Mouse (Mus musculus) midbrain, embryonic 15.5 days (tissue): ENCODE data around the gene Zbed5. TPM values are rescaled to one million over a fixed set of nuclear protein-coding genes. Genes with fewer than 3 reads are reported as not detected.

Experiments
- ATAC-seq: fragments of 200-750 bp; cut with Nextera tagmentation; replicated peaks from 2 replicates; pipeline ENCODE4 v1.8.0; 2017; ENCODE audit warnings: moderate TSS enrichment
- H3K27ac ChIP-seq: fragments of 300-500 bp; sonication (generic); 2 replicates; pipeline ENCODE4 v1.5.1; 2015; ENCODE audit warnings: mild to moderate bottlenecking, inconsistent platforms
- H3K27me3 ChIP-seq: fragments of 300-500 bp; sonication (generic); replicated peaks from 2 replicates; pipeline ENCODE4 v1.6.1; 2015; ENCODE audit warnings: inconsistent platforms
- H3K36me3 ChIP-seq: fragments of 300-500 bp; sonication (generic); replicated peaks from 2 replicates; pipeline ENCODE4 v1.6.1; 2015; ENCODE audit warnings: inconsistent platforms
- H3K4me1 ChIP-seq: fragments of 300-500 bp; sonication (generic); 2 replicates; pipeline ENCODE4 v1.6.1; 2015; ENCODE audit warnings: inconsistent platforms
- H3K4me2 ChIP-seq: fragments of 300-500 bp; sonication (generic); 2 replicates; pipeline ENCODE4 v1.6.1; 2015; ENCODE audit warnings: inconsistent platforms, mild to moderate bottlenecking, moderate library complexity
- H3K4me3 ChIP-seq: fragments of 300-500 bp; sonication (generic); 2 replicates; pipeline ENCODE4 v1.5.1; 2015; ENCODE audit warnings: mild to moderate bottlenecking, inconsistent platforms
- H3K9ac ChIP-seq: fragments of 300-500 bp; sonication (generic); 2 replicates; pipeline ENCODE4 v1.6.1; 2015; ENCODE audit warnings: mild to moderate bottlenecking, inconsistent platforms
- H3K9me3 ChIP-seq: fragments of 300-500 bp; sonication (generic); 2 replicates; pipeline ENCODE4 v1.6.1; 2016; ENCODE audit warnings: inconsistent platforms
- WGBS: fragments of 180-500 bp; shearing (Covaris S2); methylation state at CpG from one replicate; pipeline ENCODE4 v1.1.7; 2015; ENCODE audit warnings: mixed read lengths; 5-methylcytosine and 5-hydroxymethylcytosine counted together
- polyA plus RNA-seq: library from polyadenylated mRNA; unstranded; fragments of >200 nt; fragmentation: Nextera tagmentation; extraction: Ambion mirVana; gene quantifications from 2 replicates; pipeline ENCODE4 v1.2.1, GENCODE M21; 2015

Gene Zbed5
- polyA plus RNA-seq, result 16.6 and 17.3 TPM in 2 replicates

GRCm38 (mm10) chr5:129895198-129896088 lies at the start of gene Zbed5:
Zbed5 (plus strand) TSS chr5:129895723.
- H3K4me1 ChIP-seq, result peaks cover 12% of the 10 kb centered on the region
- peak; percentile 99 for ATAC-seq
- H3K9ac ChIP-seq, result peak within 1 kb of the TSS; percentile 63
- H3K27ac ChIP-seq, result peak within 1 kb of the TSS; percentile 69
- H3K36me3 ChIP-seq, result no peaks in the 10 kb centered on the region
- no peaks in the 10 kb centered on the region for H3K9me3 ChIP-seq
- 2% methylated on average over 44 of the region's 44 CpGs for WGBS
- no peaks in the 10 kb centered on the region for H3K27me3 ChIP-seq
- peak within 1 kb of the TSS; percentile 84 for H3K4me2 ChIP-seq
- peak within 1 kb of the TSS; percentile 88 for H3K4me3 ChIP-seq

DNA sequence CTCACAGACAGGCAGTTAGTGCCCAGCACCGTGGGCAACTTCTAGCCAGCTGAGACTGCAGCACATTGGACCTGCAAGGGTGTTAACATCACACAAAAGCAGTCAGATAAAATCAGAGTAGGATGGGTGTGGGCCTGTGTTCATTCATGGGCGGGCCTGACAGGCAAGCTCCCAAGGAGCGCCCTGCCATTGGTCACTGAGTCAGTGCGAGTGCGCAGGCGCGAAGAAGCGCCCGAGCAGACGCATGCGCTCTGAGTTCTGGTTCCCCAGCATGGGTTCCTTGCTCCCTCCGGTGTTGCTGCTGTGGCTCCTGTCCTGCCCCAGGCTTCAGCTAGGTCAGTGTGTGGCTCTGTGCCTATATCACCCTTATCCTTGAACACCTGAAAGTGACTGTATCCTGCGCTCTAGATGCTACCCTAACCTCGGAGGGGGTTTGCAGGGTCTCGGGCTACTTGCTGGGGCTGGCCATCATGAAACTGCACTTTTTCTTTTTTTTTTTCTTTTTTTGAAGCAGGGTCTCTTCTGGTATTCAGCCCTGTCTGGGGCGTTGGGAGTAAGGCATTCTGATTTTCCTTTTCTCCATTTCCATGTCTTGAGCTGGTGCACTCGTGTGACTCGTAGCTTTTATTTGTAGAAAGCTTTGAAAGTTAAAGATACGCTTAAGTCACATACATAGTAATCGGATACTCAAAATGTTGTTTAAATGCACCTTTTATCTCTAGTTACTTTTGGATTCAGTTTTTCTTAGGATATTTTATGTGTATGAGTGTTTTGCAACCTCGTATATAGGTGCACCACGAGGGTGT lies 48.6 kb upstream of the Zbed5 start, which contains the start of gene Sumf2:
Gene Sumf2 (plus strand): TSS at position 235 of the 806 bp plus-strand sequence.
- 13% methylated on average over 22 of the region's 22 CpGs for WGBS
- H3K36me3 ChIP-seq, result peaks cover 22% of the 10 kb centered on the region
- H3K9me3 ChIP-seq, result no peaks in the 10 kb centered on the region
- H3K9ac ChIP-seq, result peak within 1 kb of the TSS; percentile 86
- H3K27me3 ChIP-seq, result no peaks in the 10 kb centered on the region
- peak; percentile 99 for ATAC-seq
- H3K27ac ChIP-seq, result peak within 1 kb of the TSS; percentile 76
- H3K4me2 ChIP-seq, result peak within 1 kb of the TSS; percentile 58
- peaks cover 14% of the 10 kb centered on the region for H3K4me1 ChIP-seq
- H3K4me3 ChIP-seq, result peak within 1 kb of the TSS; percentile 81

GRCm38 (mm10) chr5:129847558-129847820 lies 48.0 kb upstream of the Zbed5 start:
- H3K9me3 ChIP-seq, result no peaks in the 10 kb centered on the region
- peak overlapping the region; percentile 81 for H3K4me3 ChIP-seq
- 64% methylated on average over 8 of the region's 8 CpGs for WGBS
- peak overlapping the region; percentile 58 for H3K4me2 ChIP-seq
- peak overlapping the region; percentile 86; the same call in 1 of the 2 replicates for H3K9ac ChIP-seq
- ATAC-seq, result no peak
- H3K4me1 ChIP-seq, result peaks cover 14% of the 10 kb centered on the region
- H3K27ac ChIP-seq, result no peak overlapping the region
- no peaks in the 10 kb centered on the region for H3K27me3 ChIP-seq
- peaks cover 22% of the 10 kb centered on the region for H3K36me3 ChIP-seq

- ATAC-seq, result no peak
- H3K4me2 ChIP-seq, result no peak overlapping the region
- no peak overlapping the region for H3K27ac ChIP-seq
- H3K4me1 ChIP-seq, result no peaks in the 10 kb centered on the region
- H3K4me3 ChIP-seq, result no peak overlapping the region
- H3K36me3 ChIP-seq, result peaks cover 23% of the 10 kb centered on the region
- H3K9ac ChIP-seq, result no peak overlapping the region
- no peaks in the 10 kb centered on the region for H3K27me3 ChIP-seq
- WGBS, result 52% methylated on average over 5 of the region's 5 CpGs
- H3K9me3 ChIP-seq, result no peaks in the 10 kb centered on the region
Observed at GRCm38 (mm10) chr5:129855163-129855562, 40.4 kb upstream of the Zbed5 start.

DNA sequence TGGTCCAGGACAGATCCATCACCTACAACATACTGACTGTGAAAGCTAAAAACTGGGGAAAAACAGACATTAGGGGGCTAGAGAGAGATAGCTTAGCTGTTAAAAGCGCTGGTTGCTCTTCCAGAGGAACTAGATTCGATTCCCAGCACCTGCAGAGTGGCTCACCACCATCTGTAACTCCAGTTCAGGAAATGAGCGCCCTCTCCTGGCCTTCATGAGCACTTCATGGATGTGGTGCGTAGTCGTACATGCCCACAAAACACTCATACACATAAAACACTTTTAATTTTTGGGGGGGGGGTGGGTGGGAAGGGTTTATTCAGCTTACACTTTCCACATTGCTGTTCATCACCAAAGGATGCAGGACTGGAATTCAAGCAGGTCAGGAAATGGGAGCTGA lies 39.1 kb upstream of the Zbed5 start:
- peaks cover 23% of the 10 kb centered on the region for H3K36me3 ChIP-seq
- 84% methylated on average over 5 of the region's 5 CpGs for WGBS
- H3K4me1 ChIP-seq, result no peaks in the 10 kb centered on the region
- H3K4me2 ChIP-seq, result no peak overlapping the region
- H3K27me3 ChIP-seq, result no peaks in the 10 kb centered on the region
- H3K4me3 ChIP-seq, result no peak overlapping the region
- no peak for ATAC-seq
- H3K9ac ChIP-seq, result no peak overlapping the region
- no peak overlapping the region for H3K27ac ChIP-seq
- H3K9me3 ChIP-seq, result no peaks in the 10 kb centered on the region

DNA sequence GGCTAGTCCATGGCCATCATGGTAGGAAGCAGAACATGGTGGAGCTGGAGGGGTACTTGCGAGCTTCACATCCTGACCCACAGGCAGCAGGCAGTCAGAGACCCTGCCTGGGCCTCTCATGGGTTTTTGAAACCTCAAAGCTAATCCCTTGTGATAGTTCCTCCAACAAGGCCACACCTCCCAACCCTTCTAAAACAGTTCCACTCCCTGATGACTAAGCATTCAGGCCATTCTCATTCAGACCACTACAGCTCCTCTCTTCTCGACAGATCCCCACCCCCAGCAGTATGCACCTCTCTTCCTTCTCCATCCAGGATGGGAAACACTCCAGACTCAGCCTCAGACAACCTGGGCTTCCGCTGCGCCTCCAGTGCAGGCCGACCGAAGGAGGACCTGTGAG lies 33.2 kb upstream of the Zbed5 start:
- Histone ChIP-seq H3K27ac (no peak overlapping the region), H3K9ac (no peak overlapping the region), H3K4me1 (no peaks in the 10 kb centered on the region), H3K27me3 (no peaks in the 10 kb centered on the region), H3K36me3 (peaks cover 14% of the 10 kb centered on the region), H3K4me3 (no peak overlapping the region), H3K4me2 (no peak overlapping the region), H3K9me3 (no peaks in the 10 kb centered on the region)
- WGBS, result 97% methylated on average over 6 of the region's 6 CpGs
- ATAC-seq, result no peak

DNA sequence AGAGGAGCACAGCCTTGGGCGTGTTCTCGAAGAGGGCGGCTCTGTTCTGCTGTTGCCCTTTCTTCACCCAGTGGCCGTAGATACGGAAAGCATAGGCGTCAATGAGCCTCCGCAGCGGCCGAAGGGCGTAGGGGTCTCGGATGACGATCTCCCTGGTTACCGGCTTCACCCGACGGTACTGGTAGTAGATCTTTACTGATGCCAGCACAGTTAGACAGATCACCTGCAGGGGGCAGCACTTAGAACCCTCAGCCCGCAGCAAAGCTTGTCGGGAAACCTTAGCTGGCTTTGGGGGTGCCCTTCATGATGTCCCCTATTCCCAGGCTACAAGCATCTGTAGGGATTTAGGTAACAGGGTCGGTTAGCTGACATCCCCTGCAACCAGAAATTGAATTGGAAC lies 31.1 kb upstream of the Zbed5 start:
- no peak overlapping the region for H3K9ac ChIP-seq
- no peak overlapping the region for H3K27ac ChIP-seq
- no peaks in the 10 kb centered on the region for H3K4me1 ChIP-seq
- WGBS, result 14% methylated on average over 18 of the region's 18 CpGs
- H3K36me3 ChIP-seq, result peaks cover 10% of the 10 kb centered on the region; the same call in 1 of the 2 replicates
- no peak overlapping the region for H3K4me3 ChIP-seq
- no peak for ATAC-seq
- H3K4me2 ChIP-seq, result no peak overlapping the region
- no peaks in the 10 kb centered on the region for H3K9me3 ChIP-seq
- no peaks in the 10 kb centered on the region for H3K27me3 ChIP-seq

DNA sequence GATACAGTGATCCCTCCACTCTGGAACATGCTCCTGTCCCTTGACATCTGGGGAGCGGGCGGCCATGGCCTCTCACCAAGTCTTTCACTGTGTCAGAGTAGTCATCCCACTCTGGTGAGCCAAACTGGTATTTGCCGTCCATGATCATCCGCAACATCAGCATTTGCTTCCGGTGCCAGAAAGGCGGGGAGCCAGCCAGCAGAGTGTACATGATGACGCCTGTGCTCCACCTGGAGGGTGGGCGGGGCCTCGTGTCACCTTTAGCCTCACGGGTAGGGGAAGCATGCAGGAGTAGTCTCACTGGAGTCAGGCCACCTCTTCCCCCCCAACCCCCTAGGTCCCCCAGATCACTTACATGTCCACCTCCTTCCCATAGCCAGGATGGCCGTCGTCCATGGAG lies 29.7 kb upstream of the Zbed5 start:
- Histone ChIP-seq H3K4me3 (no peak overlapping the region), H3K4me2 (no peak overlapping the region), H3K9ac (no peak overlapping the region), H3K27ac (no peak overlapping the region), H3K27me3 (no peaks in the 10 kb centered on the region), H3K36me3 (peaks cover 7% of the 10 kb centered on the region; the same call in 1 of the 2 replicates), H3K4me1 (no peaks in the 10 kb centered on the region), H3K9me3 (no peaks in the 10 kb centered on the region)
- no peak for ATAC-seq
- WGBS, result 85% methylated on average over 12 of the region's 12 CpGs

GRCm38 (mm10) chr5:129869238-129869995 lies 26.1 kb upstream of the Zbed5 start:
- ATAC-seq, result no peak
- Histone ChIP-seq H3K9me3 (no peaks in the 10 kb centered on the region), H3K27ac (no peak overlapping the region), H3K4me1 (no peaks in the 10 kb centered on the region), H3K27me3 (no peaks in the 10 kb centered on the region), H3K4me2 (no peak overlapping the region), H3K4me3 (no peak overlapping the region), H3K9ac (no peak overlapping the region), H3K36me3 (no peaks in the 10 kb centered on the region)
- WGBS, result 88% methylated on average over 19 of the region's 19 CpGs

DNA sequence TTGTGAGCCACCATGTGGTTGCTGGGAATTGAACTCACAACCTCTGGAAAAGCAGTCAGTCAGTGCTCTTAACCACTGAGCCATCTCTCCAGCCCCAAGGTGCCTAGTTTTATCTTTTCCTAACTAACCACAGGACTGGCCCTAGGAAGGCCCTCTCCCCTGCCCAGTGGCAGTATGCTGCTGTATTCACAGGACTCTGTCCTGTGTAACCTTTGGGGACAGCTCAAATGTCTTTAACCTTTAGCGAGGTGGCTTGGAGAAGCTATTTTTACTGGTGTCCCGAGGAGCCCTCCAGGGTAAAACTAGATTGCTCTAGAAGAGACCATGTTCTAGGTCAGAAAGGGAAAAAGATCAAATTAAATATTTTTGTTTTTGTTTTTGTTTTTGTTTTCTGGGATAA lies 24.3 kb upstream of the Zbed5 start:
- H3K4me1 ChIP-seq, result no peaks in the 10 kb centered on the region
- WGBS, result 89% methylated on average over 2 of the region's 2 CpGs
- no peaks in the 10 kb centered on the region for H3K27me3 ChIP-seq
- no peak overlapping the region for H3K27ac ChIP-seq
- ATAC-seq, result no peak
- H3K9ac ChIP-seq, result no peak overlapping the region
- no peak overlapping the region for H3K4me3 ChIP-seq
- H3K36me3 ChIP-seq, result no peaks in the 10 kb centered on the region
- no peaks in the 10 kb centered on the region for H3K9me3 ChIP-seq
- no peak overlapping the region for H3K4me2 ChIP-seq

DNA sequence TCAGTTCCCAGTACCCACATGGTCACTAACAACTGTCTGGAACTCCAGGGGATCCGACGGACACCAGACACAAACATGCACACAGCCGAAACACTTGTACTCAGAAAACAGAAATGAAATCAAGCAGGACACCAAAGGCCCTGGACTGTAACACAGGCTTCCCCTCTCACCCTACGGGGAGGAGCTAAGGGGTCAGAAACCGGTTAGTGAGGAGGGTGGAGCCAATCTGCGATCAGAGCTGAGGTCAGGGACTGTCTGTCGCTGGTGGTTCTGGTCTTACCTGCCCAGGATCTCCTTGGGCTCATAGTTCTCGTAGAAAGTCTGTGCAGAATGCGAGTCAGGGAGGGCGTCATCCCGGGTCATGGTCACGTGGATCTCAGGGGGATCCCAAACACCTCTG lies 21.6 kb upstream of the Zbed5 start:
- 90% methylated on average over 12 of the region's 12 CpGs for WGBS
- Histone ChIP-seq H3K4me2 (no peak overlapping the region), H3K36me3 (no peaks in the 10 kb centered on the region), H3K27me3 (no peaks in the 10 kb centered on the region), H3K27ac (no peak overlapping the region), H3K4me3 (no peak overlapping the region), H3K4me1 (no peaks in the 10 kb centered on the region), H3K9me3 (no peaks in the 10 kb centered on the region), H3K9ac (no peak overlapping the region)
- ATAC-seq, result no peak

DNA sequence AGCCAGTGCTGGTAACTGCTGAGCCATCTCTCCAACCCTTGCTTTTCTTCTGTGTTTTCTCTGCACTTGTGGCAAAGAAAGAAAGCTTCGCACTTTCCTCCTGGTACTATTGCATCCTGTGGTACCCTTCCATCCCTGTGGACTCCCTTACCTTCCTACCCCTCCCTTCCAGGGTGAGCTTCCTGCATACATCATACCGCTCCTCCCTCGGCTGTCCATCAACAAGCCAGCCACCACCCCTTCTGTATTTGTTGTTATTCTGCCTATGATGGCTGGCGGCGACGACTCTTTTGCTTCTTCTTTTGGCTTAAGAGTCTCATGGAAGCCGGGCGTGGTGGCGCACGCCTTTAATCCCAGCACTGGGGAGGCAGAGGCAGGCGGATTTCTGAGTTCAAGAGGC lies 20.4 kb upstream of the Zbed5 start:
- ATAC-seq, result no peak
- H3K36me3 ChIP-seq, result peaks cover 2% of the 10 kb centered on the region; the same call in 1 of the 2 replicates
- no peak overlapping the region for H3K27ac ChIP-seq
- H3K4me1 ChIP-seq, result no peaks in the 10 kb centered on the region
- no peaks in the 10 kb centered on the region for H3K27me3 ChIP-seq
- no peak overlapping the region for H3K4me2 ChIP-seq
- H3K4me3 ChIP-seq, result no peak overlapping the region
- H3K9me3 ChIP-seq, result no peaks in the 10 kb centered on the region
- 80% methylated on average over 11 of the region's 11 CpGs for WGBS
- H3K9ac ChIP-seq, result no peak overlapping the region
